7 mouse cellular contexts compared by ENCODE assay signal in the genomic region with DNA sequence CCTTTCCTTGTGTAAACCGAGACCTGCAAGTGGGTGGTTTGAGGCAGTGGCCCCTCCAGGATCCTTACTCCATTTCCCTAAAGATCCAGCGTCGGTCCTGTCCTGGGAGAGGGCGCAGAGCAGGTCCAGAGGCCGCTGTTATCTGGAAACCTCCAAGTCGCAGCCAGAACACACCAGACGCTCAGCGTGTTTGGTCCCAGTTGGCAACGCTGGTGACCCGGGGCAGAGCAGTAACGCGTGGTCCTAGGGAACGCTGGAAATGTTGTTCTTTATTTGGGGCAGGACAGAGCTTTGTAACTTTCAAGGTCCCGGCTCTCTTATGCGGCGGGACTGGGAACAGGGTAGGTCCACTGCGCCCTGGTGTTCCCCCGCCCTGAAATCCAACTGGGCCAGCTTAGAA. TPM values are rescaled to one million over a fixed set of nuclear protein-coding genes. Genes with fewer than 3 reads are reported as not detected.
A peak's percentile ranks its signal among the peaks of the same experiment; 100 is the strongest.
DNase-seq lines count a peak whose midpoint lies in the region; ATAC-seq and TF ChIP-seq lines count a peak whose summit lies in the region.

No protein-coding gene starts in this region.

- no peaks in the 10 kb centered on the region for H3K36me3 ChIP-seq in spleen, adult 2 months (ENCODE audit: control insufficient read depth, insufficient read depth, low read length)
- H3K36me3 ChIP-seq in intestine, embryonic 14.5 days (ENCODE audit: control insufficient read depth, insufficient read depth, low read length): peaks cover 2% of the 10 kb centered on the region
- H3K36me3 ChIP-seq in myocyte (ENCODE audit: control insufficient read depth, insufficient read depth): no peaks in the 10 kb centered on the region

- no peak for DNase-seq in spleen, adult 2 months (ENCODE audit: low read depth in 1 of 2, low spot score in 2 of 2)
- DNase-seq in spleen, postnatal 14 days (ENCODE audit: low spot score in 2 of 2): no peak
- DNase-seq in intestine, embryonic 14.5 days (ENCODE audit: low spot score): no peak
- DNase-seq in cerebellum, adult 11-12 months: no peak
- no peak for DNase-seq in layer of hippocampus, postnatal 10 days (ENCODE audit: low spot score in 2 of 2)

- H3K4me2 ChIP-seq in intestine, embryonic 14.5 days (ENCODE audit: low read length): peak overlapping the region; percentile 88
- H3K4me2 ChIP-seq in myocyte (ENCODE audit: low read depth): peak overlapping the region; percentile 98

- peak overlapping the region; percentile 87 for H3K27ac ChIP-seq in spleen, adult 2 months (ENCODE audit: insufficient read depth, low read length)
- peak overlapping the region; percentile 86 for H3K27ac ChIP-seq in embryonic fibroblast, embryonic 13.5 days (ENCODE audit: insufficient read depth, low read length)
- H3K27ac ChIP-seq in intestine, embryonic 14.5 days (ENCODE audit: low read depth): peak overlapping the region; percentile 77

- H3K27me3 ChIP-seq in spleen, adult 2 months (ENCODE audit: control insufficient read depth, insufficient read depth, low read length): no peaks in the 10 kb centered on the region
- 0 out of 2 replicates have a peak, but pooled peaks cover 5% of the 10 kb centered on the region for H3K27me3 ChIP-seq in intestine, embryonic 14.5 days (replicated peaks; ENCODE audit: control insufficient read depth, insufficient read depth, low read length)
- no peaks in the 10 kb centered on the region for H3K27me3 ChIP-seq in myocyte (ENCODE audit: control insufficient read depth, insufficient read depth, insufficient read length)

- H3K9me3 ChIP-seq in intestine, embryonic 14.5 days (ENCODE audit: control insufficient read depth, low read length): no peaks in the 10 kb centered on the region

- 0 out of 2 replicates have a peak, but pooled peaks have one; percentile 5 for ATAC-seq in intestine, embryonic 14.5 days (replicated peaks; ENCODE audit: low FRiP score, low TSS enrichment, low read depth)

- H3K4me1 ChIP-seq in spleen, adult 2 months (ENCODE audit: control insufficient read depth, insufficient read depth, insufficient read length): peaks cover 21% of the 10 kb centered on the region
- peaks cover 30% of the 10 kb centered on the region for H3K4me1 ChIP-seq in embryonic fibroblast, embryonic 13.5 days (ENCODE audit: control insufficient read depth, insufficient read depth, low read length)
- H3K4me1 ChIP-seq in intestine, embryonic 14.5 days (replicated peaks; ENCODE audit: control insufficient read depth, insufficient read depth, low read length): peaks cover 32% of the 10 kb centered on the region

- H3K9ac ChIP-seq in intestine, embryonic 14.5 days (ENCODE audit: low read length): peak overlapping the region; percentile 80

- no peak for TF ChIP-seq CTCF in spleen, adult 2 months (IDR thresholded peaks at IDR 0.05; ENCODE audit: extremely low read depth, insufficient read depth, insufficient read length, insufficient replicate concordance)
- no peak for TF ChIP-seq CTCF in embryonic fibroblast, embryonic 13.5 days (IDR thresholded peaks at IDR 0.05; ENCODE audit: borderline replicate concordance, insufficient read depth, low read length)

- peaks cover 8% of the 10 kb centered on the region for H3K79me2 ChIP-seq in myocyte (ENCODE audit: control insufficient read depth, insufficient read depth)

- peak overlapping the region; percentile 94 for H3K4me3 ChIP-seq in spleen, adult 2 months (ENCODE audit: extremely low read depth, insufficient read depth, insufficient read length)
- peak overlapping the region; percentile 76 for H3K4me3 ChIP-seq in embryonic fibroblast, embryonic 13.5 days (ENCODE audit: insufficient read depth, low read length)
- H3K4me3 ChIP-seq in intestine, embryonic 14.5 days (ENCODE audit: low read depth, low read length): peak overlapping the region; percentile 72
- peak overlapping the region; percentile 70 for H3K4me3 ChIP-seq in myocyte

- WGBS in spleen, adult 2 months: 18% methylated on average over 18 of the region's 18 CpGs
- WGBS in intestine, embryonic 14.5 days: 6% methylated on average over 18 of the region's 18 CpGs

- H3ac ChIP-seq in myocyte (ENCODE audit: control insufficient read depth, insufficient read length): peak overlapping the region; percentile 46

- no peak for TF ChIP-seq POLR2A in spleen, adult 2 months (IDR thresholded peaks at IDR 0.05; ENCODE audit: low read depth, low read length)
- TF ChIP-seq POLR2A in embryonic fibroblast, embryonic 13.5 days (IDR thresholded peaks at IDR 0.05; ENCODE audit: low read depth, low read length): no peak
- TF ChIP-seq POLR2A in myocyte (IDR thresholded peaks at IDR 0.05; ENCODE audit: insufficient read length, low read depth): no peak

TF ChIP-seq in myocyte, 11 proteins besides CTCF, POLR2A, EP300 and RAD21:
- no peak for TF ChIP-seq TCF12 (IDR thresholded peaks at IDR 0.05; ENCODE audit: insufficient read depth, poor library complexity, severe bottlenecking)
- TF ChIP-seq TCF3 (IDR thresholded peaks at IDR 0.05; ENCODE audit: insufficient read length, low read depth): no peak
- no peak for TF ChIP-seq MYOG (IDR thresholded peaks at IDR 0.05; ENCODE audit: control insufficient read depth in 1 of 3, insufficient read depth in 1 of 3, insufficient read length in 2 of 3, low read depth in 2 of 3)
- TF ChIP-seq E2F4 (IDR thresholded peaks at IDR 0.05; ENCODE audit: insufficient read depth): no peak
- TF ChIP-seq SRF (IDR thresholded peaks at IDR 0.05; ENCODE audit: control insufficient read depth, insufficient read length, low read depth): no peak
- no peak for TF ChIP-seq CEBPB (IDR thresholded peaks at IDR 0.05; ENCODE audit: insufficient read depth, poor library complexity, severe bottlenecking)
- no peak for TF ChIP-seq USF1 (IDR thresholded peaks at IDR 0.05; ENCODE audit: low read depth)
- no peak for TF ChIP-seq POLR2AphosphoS2 (IDR thresholded peaks at IDR 0.05; ENCODE audit: insufficient read length, low read depth)

RNA-seq across cellular contexts. Expression of a gene that starts 0.4 kb away (rescaled TPM):
- 38.6 and 42.5 TPM in 2 replicates for polyA plus RNA-seq in spleen, adult 2 months (2012; rRNA removed)
- polyA plus RNA-seq in embryonic fibroblast, embryonic 13.5 days (2011; ENCODE audit: insufficient read length, low read depth, missing spikeins): 44.4 and 45.2 TPM in 2 replicates
- 14.2 and 14.8 TPM in 2 replicates for polyA plus RNA-seq in intestine, embryonic 14.5 days (2014; fragmentation: Nextera tagmentation; extraction: Ambion mirVana)
- polyA plus RNA-seq in myocyte (2012; fragmentation: generic; extraction: Trizol): 45.5 TPM
- 1 to 10 TPM; 3.7 to 3.8 TPM for total RNA-seq in layer of hippocampus, postnatal 10 days (2021)

RNA-seq across cellular contexts. Expression of a gene that starts 6.9 kb away (rescaled TPM):
- 10.9 and 16.8 TPM in 2 replicates for polyA plus RNA-seq in spleen, adult 2 months (2012; rRNA removed)
- 2.5 and 2.7 TPM in 2 replicates for polyA plus RNA-seq in embryonic fibroblast, embryonic 13.5 days (2011; ENCODE audit: insufficient read length, low read depth, missing spikeins)
- polyA plus RNA-seq in intestine, embryonic 14.5 days (2014; fragmentation: Nextera tagmentation; extraction: Ambion mirVana): 1.7 and 2.1 TPM in 2 replicates
- polyA plus RNA-seq in myocyte (2012; fragmentation: generic; extraction: Trizol): 2.9 TPM
- 1 to 10 TPM; 3.9 to 6.4 TPM for total RNA-seq in layer of hippocampus, postnatal 10 days (2021)

RNA-seq across cellular contexts. Expression of a gene that starts 37.6 kb away (rescaled TPM):
- polyA plus RNA-seq in spleen, adult 2 months (2012; rRNA removed): 41.7 and 53.9 TPM in 2 replicates
- 21.2 and 26.0 TPM in 2 replicates for polyA plus RNA-seq in embryonic fibroblast, embryonic 13.5 days (2011; ENCODE audit: insufficient read length, low read depth, missing spikeins)
- polyA plus RNA-seq in intestine, embryonic 14.5 days (2014; fragmentation: Nextera tagmentation; extraction: Ambion mirVana): 82.1 and 86.5 TPM in 2 replicates
- 52.6 TPM for polyA plus RNA-seq in myocyte (2012; fragmentation: generic; extraction: Trizol)
- 10 to 100 TPM; 29.6 to 31.4 TPM for total RNA-seq in layer of hippocampus, postnatal 10 days (2021)

RNA-seq across cellular contexts. Expression of a gene that starts 48.8 kb away (rescaled TPM):
- not detected in 2 replicates for polyA plus RNA-seq in spleen, adult 2 months (2012; rRNA removed)
- polyA plus RNA-seq in embryonic fibroblast, embryonic 13.5 days (2011; ENCODE audit: insufficient read length, low read depth, missing spikeins): not detected in 2 replicates
- 0.18 TPM in 1 of 2 replicates, not detected in the other for polyA plus RNA-seq in intestine, embryonic 14.5 days (2014; fragmentation: Nextera tagmentation; extraction: Ambion mirVana)
- not detected for polyA plus RNA-seq in myocyte (2012; fragmentation: generic; extraction: Trizol)
- total RNA-seq in layer of hippocampus, postnatal 10 days (2021): 10 to 100 TPM in 1 of 2 experiments, 1 to 10 TPM in 1; 8.7 to 10.2 TPM
